In the genomic region with DNA sequence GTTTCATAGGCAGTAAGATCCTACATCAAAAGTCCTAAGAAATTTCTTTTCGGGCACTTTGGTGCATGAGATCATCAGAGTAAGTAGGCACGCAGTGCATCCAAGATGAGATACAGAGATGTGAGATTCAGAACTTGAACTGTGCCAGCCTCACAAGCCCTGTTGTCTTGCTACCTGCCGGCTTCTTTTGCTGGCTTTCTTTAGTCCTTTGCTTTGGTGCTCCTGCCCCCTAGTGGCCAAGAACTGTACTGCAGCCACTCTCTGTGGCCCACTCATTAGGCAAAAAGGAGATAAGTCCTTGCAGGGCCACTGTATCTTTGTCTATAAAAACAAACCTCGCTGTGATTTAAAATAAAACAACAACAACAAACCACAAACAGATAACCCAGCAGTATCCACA, we compare ENCODE assay signal across 8 mouse cellular contexts.
DNase-seq lines count a peak whose midpoint lies in the region; ATAC-seq lines count a peak whose summit lies in the region.

No protein-coding gene starts in this region.

- no peak overlapping the region for H3K4me3 ChIP-seq in heart, embryonic 12.5 days
- H3K4me3 ChIP-seq in intestine, embryonic 16.5 days (ENCODE audit: low read length), result no peak overlapping the region
- no peak overlapping the region for H3K4me3 ChIP-seq in midbrain, embryonic 16.5 days (ENCODE audit: low read depth, low read length)

- no peaks in the 10 kb centered on the region for H3K27me3 ChIP-seq in heart, embryonic 12.5 days (replicated peaks)
- H3K27me3 ChIP-seq in intestine, embryonic 16.5 days (replicated peaks; ENCODE audit: control insufficient read depth, insufficient read depth, low read length), result no peaks in the 10 kb centered on the region
- H3K27me3 ChIP-seq in midbrain, embryonic 16.5 days (ENCODE audit: control insufficient read depth, insufficient read depth, low read depth, low read length), result no peaks in the 10 kb centered on the region

- no peak for ATAC-seq in heart, embryonic 12.5 days (ENCODE audit: insufficient number of reproducible peaks, low FRiP score)
- peak; percentile 32; the same call in 1 of the 2 replicates for ATAC-seq in intestine, embryonic 16.5 days
- peak; percentile 77; the same call in 1 of the 2 replicates for ATAC-seq in midbrain, embryonic 16.5 days

- no peak overlapping the region for H3K27ac ChIP-seq in heart, embryonic 12.5 days (ENCODE audit: poor library complexity, severe bottlenecking)
- H3K27ac ChIP-seq in intestine, embryonic 16.5 days (ENCODE audit: low read length), result no peak overlapping the region
- peak overlapping the region; percentile 30 for H3K27ac ChIP-seq in midbrain, embryonic 16.5 days (ENCODE audit: low read length)

- intact Hi-C loops in left cerebral cortex, postnatal 10 days (cut with DNase I), result loop anchor here (10.0 kb wide), 2 partner anchors 354 to 1164 kb away; a partner anchor contains a TSS

- H3K9ac ChIP-seq in heart, embryonic 12.5 days, result no peak overlapping the region
- H3K9ac ChIP-seq in intestine, embryonic 16.5 days (ENCODE audit: low read depth, low read length), result no peak overlapping the region
- no peak overlapping the region for H3K9ac ChIP-seq in midbrain, embryonic 16.5 days (ENCODE audit: low read depth, low read length)

- H3K9me3 ChIP-seq in heart, embryonic 12.5 days (replicated peaks), result no peaks in the 10 kb centered on the region
- no peaks in the 10 kb centered on the region for H3K9me3 ChIP-seq in intestine, embryonic 16.5 days (ENCODE audit: control insufficient read depth, low read length)
- H3K9me3 ChIP-seq in midbrain, embryonic 16.5 days (replicated peaks; ENCODE audit: control insufficient read depth, low read length, poor library complexity, severe bottlenecking), result no peaks in the 10 kb centered on the region

- DNase-seq in heart, adult 11 months, result peak; percentile 95
- peak; percentile 96 to 97 for DNase-seq in cerebellum, postnatal 14 days
- DNase-seq in gastrocnemius, adult 18-20 months (ENCODE audit: low spot score), result peak; percentile 57
- DNase-seq in left cerebral cortex, postnatal 10 days (ENCODE audit: extremely low spot score in 1 of 2, low spot score in 2 of 2), result peak; percentile 81 to 88
- peak; percentile 58 to 87 for DNase-seq in spleen, adult 18-20 months

- H3K4me2 ChIP-seq in heart, embryonic 12.5 days, result no peak overlapping the region
- no peak overlapping the region for H3K4me2 ChIP-seq in intestine, embryonic 16.5 days (ENCODE audit: low read depth, low read length)
- no peak overlapping the region for H3K4me2 ChIP-seq in midbrain, embryonic 16.5 days (ENCODE audit: low read length)

- H3K36me3 ChIP-seq in heart, embryonic 12.5 days, result no peaks in the 10 kb centered on the region
- H3K36me3 ChIP-seq in intestine, embryonic 16.5 days (ENCODE audit: control insufficient read depth, insufficient read depth, low read length), result no peaks in the 10 kb centered on the region
- no peaks in the 10 kb centered on the region for H3K36me3 ChIP-seq in midbrain, embryonic 16.5 days (ENCODE audit: control insufficient read depth, insufficient read depth, low read length)

- peaks cover 16% of the 10 kb centered on the region for H3K4me1 ChIP-seq in heart, embryonic 12.5 days (replicated peaks)
- H3K4me1 ChIP-seq in intestine, embryonic 16.5 days (ENCODE audit: control insufficient read depth, insufficient read depth, low read length), result peaks cover 6% of the 10 kb centered on the region; the same call in 1 of the 2 replicates
- peaks cover 26% of the 10 kb centered on the region for H3K4me1 ChIP-seq in midbrain, embryonic 16.5 days (ENCODE audit: control insufficient read depth, insufficient read depth, low read length)

- WGBS in heart, embryonic 12.5 days, result 17% methylated on average over 4 of the region's 4 CpGs
- WGBS in intestine, embryonic 16.5 days, result 16% methylated on average over 4 of the region's 4 CpGs
- WGBS in midbrain, embryonic 16.5 days, result 9% methylated on average over 4 of the region's 4 CpGs
